Mouse (Mus musculus): ENCODE results near the gene Fam171a1.

- no peak for TF ChIP-seq CTCF (IDR thresholded peaks at IDR 0.05; ENCODE audit: extremely low read depth, insufficient read depth, low read length)
- no peak for TF ChIP-seq POLR2A (IDR thresholded peaks at IDR 0.05; ENCODE audit: extremely low read depth, insufficient read depth, low read length)
Observed at GRCm38 (mm10) chr2:3244251-3244650, 130.2 kb downstream of the Fam171a1 start.
